Mouse (Mus musculus): Measurements from ENCODE around the gene Mrpl28. TPM values are rescaled to one million over a fixed set of nuclear protein-coding genes. Genes with fewer than 3 reads are reported as not detected.

The Mrpl28 gene
- total and polyA plus RNA-seq, 3 experiments: 90.5 to 161 (median 148) TPM

DNA sequence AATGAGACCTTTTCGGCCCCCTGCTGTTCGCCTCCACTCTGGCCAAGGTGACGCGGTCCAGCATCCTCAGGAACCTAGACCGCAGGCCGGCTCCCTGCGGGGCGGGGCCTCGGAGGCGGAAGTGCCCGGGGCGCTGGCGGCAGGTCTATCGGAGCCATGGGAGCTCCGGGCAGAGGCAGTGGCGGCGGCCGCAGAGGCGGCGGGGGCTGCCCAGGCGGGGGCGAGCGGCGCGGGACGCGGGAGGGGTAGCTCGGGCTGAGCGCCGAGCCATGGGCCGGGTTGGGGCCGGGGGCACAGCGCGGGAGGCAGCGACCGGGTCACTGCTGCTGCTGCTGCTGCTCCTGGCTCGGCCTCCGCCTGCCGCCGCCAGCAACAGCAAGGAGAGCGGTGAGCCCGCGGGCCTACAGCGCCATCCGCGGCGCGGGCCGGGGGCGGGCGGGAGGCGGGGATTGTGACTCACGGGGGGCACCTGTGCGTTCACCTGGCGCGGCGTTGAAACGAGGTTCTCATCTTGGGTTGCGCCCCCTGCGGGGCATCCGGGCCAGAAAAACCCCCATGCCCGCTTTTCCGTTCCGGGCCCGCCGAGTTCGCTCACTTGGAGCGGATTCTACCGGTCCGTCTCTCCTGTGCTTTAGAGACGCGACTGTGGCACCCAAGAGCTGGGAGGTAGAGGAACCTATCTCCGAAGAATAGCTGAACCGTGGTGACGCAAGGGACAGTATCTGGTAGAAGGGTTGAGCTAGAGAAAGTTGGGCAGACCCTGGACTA, 9.9 kb upstream of the Mrpl28 start, which contains the start of gene Tmem8:
Gene Tmem8, plus strand, starts transcription at position 119 of the 768 bp plus-strand sequence.
- Histone ChIP-seq H3K9me3 (replicated peaks; ENCODE audit: low read length) (no peaks in the 10 kb centered on the region), H3K27me3 (replicated peaks) (peaks cover 71% of the 10 kb centered on the region), H3K4me3 (replicated peaks in 1 of 3; ENCODE audit: low read depth in 2 of 3, low read length in 2 of 3, poor library complexity in 1 of 3) (peak within 1 kb of the TSS; percentile 24 to 67 (median 61)), H3K4me2 (ENCODE audit: insufficient read depth, low read depth, poor library complexity, severe bottlenecking) (peak within 1 kb of the TSS; percentile 88), H3K9ac (ENCODE audit: insufficient read depth, low read depth) (peak within 1 kb of the TSS; percentile 58), H3K79me2 (replicated peaks; ENCODE audit: control insufficient read depth, extremely low read depth, insufficient read depth, poor library complexity, severe bottlenecking) (no peaks in the 10 kb centered on the region), H3K27ac (ENCODE audit: insufficient read depth, low read depth) (peak within 1 kb of the TSS; percentile 59), H3K4me1 (ENCODE audit: control insufficient read depth in 1 of 2, insufficient read depth in 2 of 2) (peaks cover 2 to 23% of the 10 kb centered on the region in 2 experiments; a peak in 2 of 4 replicates), H3K36me3 (replicated peaks in 1 of 2; ENCODE audit: control insufficient read depth in 1 of 2, insufficient read depth in 1 of 2, low read length in 1 of 2) (no peaks in the 10 kb centered on the region)
- TF ChIP-seq CHD2 (IDR thresholded peaks at IDR 0.05; ENCODE audit: low read length) (no peak), MAX (IDR thresholded peaks at IDR 0.05; ENCODE audit: low read length) (peak; percentile 41; the same call in 1 of the 2 replicates), MEF2A (IDR thresholded peaks at IDR 0.05; ENCODE audit: borderline replicate concordance, low read depth, low read length) (no peak), RCOR1 (conservative IDR thresholded peaks at IDR 0.05; ENCODE audit: low read depth, low read length) (peak; percentile 82), MAFK (IDR thresholded peaks at IDR 0.05; ENCODE audit: insufficient replicate concordance, low read length) (no peak), MXI1 (IDR thresholded peaks at IDR 0.05; ENCODE audit: low read depth, low read length) (no peak; the same call in 1 of the 2 replicates), E2F4 (IDR thresholded peaks at IDR 0.05; ENCODE audit: insufficient replicate concordance, low read depth, low read length) (0 out of 2 replicates have a peak, but pooled peaks have one; percentile 18), RAD21 (IDR thresholded peaks at IDR 0.05; ENCODE audit: low read depth, low read length) (no peak), PAX5 (IDR thresholded peaks at IDR 0.05; ENCODE audit: low read length) (no peak), JUN (IDR thresholded peaks at IDR 0.05; ENCODE audit: insufficient read depth, low read depth, low read length) (no peak), POLR2A (IDR thresholded peaks at IDR 0.05; ENCODE audit: low read depth, low read length) (peak; percentile 53; the same call in 1 of the 2 replicates), ZMIZ1 (IDR thresholded peaks at IDR 0.05; ENCODE audit: low read depth, low read length) (no peak), MAZ (IDR thresholded peaks at IDR 0.05; ENCODE audit: low read depth, low read length) (0 out of 2 replicates have a peak, but pooled peaks have one; percentile 24), USF1 (IDR thresholded peaks at IDR 0.05; ENCODE audit: low read depth, low read length) (no peak), CHD1 (IDR thresholded peaks at IDR 0.05; ENCODE audit: low read depth, low read length) (no peak), NRF1 (IDR thresholded peaks at IDR 0.05; ENCODE audit: low read depth, low read length) (0 out of 2 replicates have a peak, but pooled peaks have one; percentile 12), IRF4 (IDR thresholded peaks at IDR 0.05; ENCODE audit: low read depth, low read length) (no peak), GABPA (IDR thresholded peaks at IDR 0.05; ENCODE audit: insufficient replicate concordance, low read depth, low read length) (no peak), MYC (IDR thresholded peaks at IDR 0.05; ENCODE audit: low read depth, low read length) (no peak), EP300 (IDR thresholded peaks at IDR 0.05; ENCODE audit: low read length) (0 out of 2 replicates have a peak, but pooled peaks have one; percentile 40), SMC3 (IDR thresholded peaks at IDR 0.05; ENCODE audit: low read depth, low read length) (no peak), TBP (conservative IDR thresholded peaks at IDR 0.05; ENCODE audit: low read depth, low read length) (no peak), TCF12 (IDR thresholded peaks at IDR 0.05; ENCODE audit: low read depth, low read length) (no peak), UBTF (IDR thresholded peaks at IDR 0.05; ENCODE audit: low read depth, low read length) (peak; percentile 60; the same call in 1 of the 2 replicates), CTCF (conservative IDR thresholded peaks at IDR 0.05 in 1 of 2, IDR thresholded peaks at IDR 0.05 in 1 of 2; ENCODE audit: low read depth in 2 of 2, low read length in 2 of 2) (peak in 1 of 2 experiments; percentile 41; a peak in 2 of 4 replicates), ZNF384 (IDR thresholded peaks at IDR 0.05; ENCODE audit: low read depth, low read length) (no peak), USF2 (conservative IDR thresholded peaks at IDR 0.05; ENCODE audit: low read depth, low read length) (no peak), HCFC1 (IDR thresholded peaks at IDR 0.05; ENCODE audit: low read depth, low read length) (no peak; the same call in 1 of the 2 replicates), BHLHE40 (IDR thresholded peaks at IDR 0.05; ENCODE audit: low read depth, low read length) (0 out of 2 replicates have a peak, but pooled peaks have one; percentile 27), NELFE (IDR thresholded peaks at IDR 0.05; ENCODE audit: low read depth, low read length) (peak; percentile 39), ETS1 (conservative IDR thresholded peaks at IDR 0.05; ENCODE audit: low read depth, low read length) (no peak), ELF1 (IDR thresholded peaks at IDR 0.05; ENCODE audit: low read depth, low read length) (peak; percentile 87), SIN3A (IDR thresholded peaks at IDR 0.05; ENCODE audit: low read length) (peak; percentile 48; the same call in 1 of the 2 replicates), ZKSCAN1 (IDR thresholded peaks at IDR 0.05; ENCODE audit: borderline replicate concordance, low read depth, low read length) (no peak)
- in situ Hi-C loops (cut with MboI; ENCODE audit: low pct_ligation_motif_present, low pct_unique_long_range_greater_than_20kb, low sequenced_read_pairs) (no loop called here), dilution Hi-C loops (cut with MboI; ENCODE audit: extremely low pct_ligation_motif_present, extremely low pct_unique_long_range_greater_than_20kb, low sequenced_read_pairs) (no loop called here)
- peak; percentile 58 for DNase-seq (ENCODE audit: extremely low read depth)
